Mouse (Mus musculus): ENCODE results near the gene Pcdh7. TPM values are rescaled to one million over a fixed set of nuclear protein-coding genes. Genes with fewer than 3 reads are reported as not detected.

Gene Pcdh7
- total RNA-seq, 2 experiments from 2014 or later: 140 to 158 TPM

- intact Hi-C loops (cut with DNase I): no loop called here
- no peak for DNase-seq (ENCODE audit: low spot score in 2 of 2)
Observed at GRCm38 (mm10) chr5:57781950-57782349, 64.2 kb downstream of the Pcdh7 start.

- intact Hi-C loops (cut with DNase I): no loop called here
- no peak for DNase-seq (ENCODE audit: low spot score in 2 of 2)
Observed at GRCm38 (mm10) chr5:57782546-57782945, 64.8 kb downstream of the Pcdh7 start.

GRCm38 (mm10) chr5:57788775-57789509, 71.2 kb downstream of the Pcdh7 start:
- no peak for DNase-seq (ENCODE audit: low spot score in 2 of 2)
- intact Hi-C loops (cut with DNase I): no loop called here

GRCm38 (mm10) chr5:57796337-57796736, 78.6 kb downstream of the Pcdh7 start:
- DNase-seq (ENCODE audit: low spot score in 2 of 2): no peak
- intact Hi-C loops (cut with DNase I): no loop called here

DNA sequence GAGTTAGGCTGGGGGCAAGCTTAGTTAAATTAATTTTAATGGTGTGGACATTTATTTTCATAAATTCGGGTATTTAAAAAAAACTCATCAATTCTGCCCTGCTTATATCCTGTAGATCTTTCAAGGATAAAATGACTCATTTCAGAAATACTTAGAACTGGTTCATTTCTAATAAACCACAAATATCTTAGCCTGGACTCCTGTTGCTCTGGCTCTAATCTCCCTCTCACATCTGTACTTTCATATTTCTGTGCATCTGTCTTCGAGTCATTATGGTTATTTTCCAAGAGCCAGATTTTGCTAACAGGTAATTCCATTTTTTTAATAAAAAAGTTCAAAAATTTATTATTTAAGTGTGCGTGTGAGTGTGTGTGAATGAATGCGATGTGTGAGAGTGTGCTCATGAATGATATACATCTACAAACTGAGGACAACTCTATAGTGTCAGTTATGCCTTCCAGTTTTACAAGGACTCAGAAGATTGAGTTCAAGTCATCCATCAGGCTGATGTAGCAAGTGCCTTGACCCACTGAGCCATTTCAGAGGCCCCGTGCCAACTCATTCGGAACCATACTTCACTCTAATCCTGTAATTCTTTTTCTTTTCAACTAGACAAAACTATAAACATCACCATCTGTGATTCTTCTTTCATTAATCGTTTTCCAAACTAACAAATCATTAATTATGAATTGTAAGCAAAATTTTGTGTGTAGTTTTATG, 80.3 kb downstream of the Pcdh7 start:
- intact Hi-C loops (cut with DNase I): no loop called here
- no peak for DNase-seq (ENCODE audit: low spot score in 2 of 2)

- DNase-seq (ENCODE audit: low spot score in 2 of 2): peak in 1 of 2 experiments; percentile 32
Observed at GRCm38 (mm10) chr5:57803108-57803507, 85.3 kb downstream of the Pcdh7 start.

DNA sequence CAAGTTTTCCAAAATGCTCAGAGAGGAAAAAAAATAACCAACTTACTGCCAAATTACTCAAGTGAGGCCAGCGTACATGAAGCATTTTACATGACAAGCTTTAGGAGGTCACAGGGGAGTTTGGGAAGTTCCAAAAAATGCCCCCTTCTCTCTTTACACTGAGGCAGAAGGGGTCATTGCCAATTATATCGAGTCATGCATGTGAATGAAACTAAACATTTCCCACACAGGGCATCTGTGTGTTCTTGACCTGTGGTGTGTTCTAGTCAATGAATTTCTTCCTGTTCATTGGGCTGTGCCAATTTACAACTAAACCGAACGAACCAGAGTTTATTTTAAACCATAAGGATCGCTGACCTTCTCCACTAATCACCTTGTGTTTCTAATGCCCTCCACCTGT, 86.1 kb downstream of the Pcdh7 start:
- DNase-seq (ENCODE audit: low spot score in 2 of 2): no peak

More at GRCm38 (mm10) chr5:57803108-57803507, 85.3 kb downstream of the Pcdh7 start:
- intact Hi-C loops (cut with DNase I): no loop called here

GRCm38 (mm10) chr5:57807350-57807749, 89.6 kb downstream of the Pcdh7 start:
- intact Hi-C loops (cut with DNase I): no loop called here
- no peak for DNase-seq (ENCODE audit: low spot score in 2 of 2)

More for the DNA sequence above, 86.1 kb downstream of the Pcdh7 start:
- intact Hi-C loops (cut with DNase I): no loop called here

GRCm38 (mm10) chr5:57810641-57811040, 92.9 kb downstream of the Pcdh7 start:
- intact Hi-C loops (cut with DNase I): no loop called here
- no peak for DNase-seq (ENCODE audit: low spot score in 2 of 2)

- DNase-seq (ENCODE audit: low spot score in 2 of 2): no peak
- intact Hi-C loops (cut with DNase I): no loop called here
Observed at GRCm38 (mm10) chr5:57815964-57816589, 98.3 kb downstream of the Pcdh7 start.

DNA sequence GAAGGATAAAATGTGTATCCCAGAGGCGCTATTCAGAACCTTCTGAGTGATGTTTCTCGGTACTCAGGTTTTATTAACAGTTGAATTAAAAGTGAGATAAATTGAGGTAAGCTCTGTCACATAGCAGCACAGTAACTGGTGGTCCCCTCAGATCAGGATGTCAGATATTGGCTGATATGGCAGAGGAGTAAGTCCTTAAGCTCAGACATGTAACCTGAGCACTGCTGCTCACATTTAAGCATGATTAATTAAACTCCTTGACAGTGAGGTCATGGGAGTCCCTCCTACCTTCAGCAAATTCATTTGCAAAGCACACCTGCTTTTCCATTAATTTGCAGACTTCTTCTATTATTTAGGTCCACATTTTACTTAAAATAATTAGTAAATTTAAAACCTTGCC, 102.0 kb downstream of the Pcdh7 start:
- no peak for DNase-seq (ENCODE audit: low spot score in 2 of 2)
- intact Hi-C loops (cut with DNase I): loop anchor here (5.0 kb wide), 1 partner anchor 102 kb away; the partner anchor contains the start of gene Pcdh7

DNA sequence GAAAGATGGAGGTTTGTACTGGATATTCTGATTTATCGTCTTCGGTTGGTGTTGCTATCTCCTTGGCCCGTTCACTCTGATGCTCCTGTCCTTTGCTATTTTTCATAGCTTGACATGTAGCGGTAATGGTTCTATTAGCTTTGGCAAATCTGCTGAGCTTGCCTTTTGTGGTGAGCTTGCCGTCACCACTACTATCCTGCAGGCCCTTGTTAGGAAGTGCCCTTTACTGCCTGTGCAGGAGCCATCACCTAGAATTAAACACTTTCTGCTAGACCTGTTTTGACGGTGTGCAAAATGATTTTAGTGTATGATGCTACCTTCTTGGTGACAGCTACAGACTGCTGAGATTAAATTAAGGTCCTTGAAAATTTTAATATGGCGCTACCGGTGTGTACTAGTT, 103.3 kb downstream of the Pcdh7 start:
- DNase-seq (ENCODE audit: low spot score in 2 of 2): no peak
- intact Hi-C loops (cut with DNase I): loop anchor here (5.0 kb wide), 1 partner anchor 104 kb away; the partner anchor contains the start of gene Pcdh7

- DNase-seq (ENCODE audit: low spot score in 2 of 2): no peak
- intact Hi-C loops (cut with DNase I): no loop called here
Observed at GRCm38 (mm10) chr5:57828437-57828836, 110.7 kb downstream of the Pcdh7 start.

DNA sequence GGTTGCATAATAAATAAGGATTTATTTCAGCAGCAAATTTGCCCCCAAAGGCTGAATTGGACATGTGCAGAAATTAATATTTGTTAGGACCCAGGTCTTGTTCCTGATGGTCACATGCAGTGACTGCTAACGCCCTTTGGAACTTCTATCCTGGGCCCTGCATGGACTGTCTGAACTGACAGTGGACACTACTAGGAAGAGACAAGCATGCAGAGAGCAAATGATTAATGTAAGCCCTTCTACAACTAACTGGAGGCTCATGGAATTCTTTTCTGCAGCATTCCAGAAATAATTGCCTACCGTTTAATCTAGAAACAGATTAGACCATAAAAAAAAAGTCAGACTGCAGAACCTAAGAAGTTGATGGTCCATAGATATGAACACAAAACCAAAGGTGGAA, 119.4 kb downstream of the Pcdh7 start:
- no peak for DNase-seq (ENCODE audit: low spot score in 2 of 2)

GRCm38 (mm10) chr5:57841357-57842119, 123.8 kb downstream of the Pcdh7 start:
- DNase-seq (ENCODE audit: low spot score in 2 of 2): peak in 1 of 2 experiments; percentile 80
- intact Hi-C loops (cut with DNase I): loop anchor here (5.0 kb wide), 1 partner anchor 124 kb away; the partner anchor contains the start of gene Pcdh7

More for the DNA sequence above, 119.4 kb downstream of the Pcdh7 start:
- intact Hi-C loops (cut with DNase I): no loop called here

DNA sequence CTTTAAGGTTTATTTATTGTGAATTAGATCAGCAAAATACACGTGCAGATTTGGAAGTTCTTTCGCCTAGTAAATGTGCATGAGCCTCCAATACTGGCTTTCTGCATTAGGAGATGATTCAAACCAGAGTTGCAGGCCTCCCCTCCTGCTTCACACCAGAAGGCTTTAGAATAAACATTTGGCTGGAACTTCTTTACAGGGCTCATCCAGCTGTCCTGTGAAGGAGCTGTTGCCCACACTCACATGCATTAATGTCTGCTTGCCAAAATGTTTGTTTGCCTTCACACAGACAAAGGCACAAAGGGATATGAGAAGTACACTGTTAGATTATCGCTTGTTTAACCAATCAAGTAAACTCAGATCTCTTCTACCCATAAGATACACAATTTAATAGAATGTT, 129.7 kb downstream of the Pcdh7 start:
- intact Hi-C loops (cut with DNase I): no loop called here
- peak in 1 of 2 experiments; percentile 74 for DNase-seq (ENCODE audit: low spot score in 2 of 2)

GRCm38 (mm10) chr5:57850111-57850510, 132.3 kb downstream of the Pcdh7 start:
- DNase-seq (ENCODE audit: low spot score in 2 of 2): peak in 1 of 2 experiments; percentile 59
- intact Hi-C loops (cut with DNase I): no loop called here

DNA sequence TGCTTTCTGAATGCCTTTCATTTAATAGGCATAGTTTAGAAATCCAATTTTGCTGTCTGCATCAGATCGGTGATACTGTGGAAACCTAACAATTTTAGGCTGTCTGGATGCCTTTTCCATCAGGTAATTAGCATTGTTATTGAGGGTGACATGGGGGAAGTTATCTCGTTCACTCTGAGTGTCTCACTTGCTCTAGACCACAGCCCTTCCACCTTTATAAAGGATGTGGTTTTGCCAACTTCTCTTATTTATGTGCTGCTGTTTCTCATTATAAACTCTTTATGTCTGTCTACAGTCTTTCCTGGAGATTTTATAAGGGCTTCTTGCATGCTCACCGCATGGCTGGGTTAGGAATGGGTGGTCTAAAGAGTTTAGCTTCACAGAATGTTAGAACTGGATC, 139.5 kb downstream of the Pcdh7 start:
- DNase-seq (ENCODE audit: low spot score in 2 of 2): no peak
- intact Hi-C loops (cut with DNase I): no loop called here

- DNase-seq (ENCODE audit: low spot score in 2 of 2): no peak
Observed at GRCm38 (mm10) chr5:57864254-57864653, 146.5 kb downstream of the Pcdh7 start.

DNA sequence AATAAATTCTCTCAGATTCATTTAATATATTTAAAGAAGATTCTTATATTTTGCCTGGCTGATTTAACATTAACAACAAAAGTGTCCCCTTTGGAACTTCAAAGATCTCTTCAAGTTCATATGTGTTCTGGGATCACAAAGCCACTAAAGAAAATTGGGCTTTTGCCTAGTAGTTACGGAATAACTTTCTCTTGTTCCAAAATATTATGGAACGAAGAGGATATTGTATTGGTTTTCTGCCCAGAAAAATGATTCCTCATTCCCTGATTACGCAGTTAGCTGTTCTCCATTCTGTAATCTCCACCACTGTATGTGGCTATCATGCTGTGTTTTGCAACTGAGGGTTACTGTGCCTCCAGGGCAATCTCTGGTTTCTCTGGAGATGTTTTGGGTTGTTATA, 147.5 kb downstream of the Pcdh7 start:
- no peak for DNase-seq (ENCODE audit: low spot score in 2 of 2)
- intact Hi-C loops (cut with DNase I): no loop called here

More at GRCm38 (mm10) chr5:57864254-57864653, 146.5 kb downstream of the Pcdh7 start:
- intact Hi-C loops (cut with DNase I): no loop called here
